Mouse (Mus musculus): ENCODE results near the gene Bmpr1a. TPM values are rescaled to one million over a fixed set of nuclear protein-coding genes. Genes with fewer than 3 reads are reported as not detected.

Gene Bmpr1a
- total and polyA plus RNA-seq, 3 experiments: 3.7 to 64.4 (median 56.4) TPM

GRCm38 (mm10) chr14:34505309-34505708, 2.2 kb upstream of the Bmpr1a start:
- no peak for DNase-seq

GRCm38 (mm10) chr14:34504377-34504776, 1.2 kb upstream of the Bmpr1a start:
- DNase-seq: no peak

GRCm38 (mm10) chr14:34503759-34504158, 618 bp upstream of the Bmpr1a start:
- DNase-seq: no peak

GRCm38 (mm10) chr14:34502475-34503324, 441 bp downstream of the Bmpr1a start:
- peak; percentile 96 for DNase-seq

- peak; percentile 74 for DNase-seq
Observed at GRCm38 (mm10) chr14:34501804-34502474, 1.2 kb downstream of the Bmpr1a start.

GRCm38 (mm10) chr14:34501447-34501803, 1.7 kb downstream of the Bmpr1a start:
- peak; percentile 44 for DNase-seq

GRCm38 (mm10) chr14:34500309-34500708, 2.8 kb downstream of the Bmpr1a start:
- no peak for DNase-seq

GRCm38 (mm10) chr14:34499664-34500063, 3.5 kb downstream of the Bmpr1a start:
- DNase-seq: peak; percentile 51

- peak; percentile 59 for DNase-seq
Observed at GRCm38 (mm10) chr14:34497346-34497745, 5.8 kb downstream of the Bmpr1a start.

- no peak for DNase-seq
Observed at GRCm38 (mm10) chr14:34493682-34494081, 9.5 kb downstream of the Bmpr1a start.

- DNase-seq: no peak
Observed at GRCm38 (mm10) chr14:34492688-34493087, 10.5 kb downstream of the Bmpr1a start.

GRCm38 (mm10) chr14:34490965-34491364, 12.2 kb downstream of the Bmpr1a start:
- no peak for DNase-seq

- DNase-seq: no peak
Observed at GRCm38 (mm10) chr14:34489928-34490327, 13.2 kb downstream of the Bmpr1a start.

- no peak for DNase-seq
Observed at GRCm38 (mm10) chr14:34486169-34486568, 17.0 kb downstream of the Bmpr1a start.

- DNase-seq: no peak
Observed at GRCm38 (mm10) chr14:34483469-34484341, 19.4 kb downstream of the Bmpr1a start.

- DNase-seq: no peak
Observed at GRCm38 (mm10) chr14:34471591-34471990, 31.6 kb downstream of the Bmpr1a start.

- DNase-seq: no peak
Observed at GRCm38 (mm10) chr14:34466291-34466690, 36.9 kb downstream of the Bmpr1a start.

GRCm38 (mm10) chr14:34459386-34459785, 43.8 kb downstream of the Bmpr1a start:
- DNase-seq: no peak

GRCm38 (mm10) chr14:34458880-34459279, 44.3 kb downstream of the Bmpr1a start:
- DNase-seq: peak; percentile 48

- no peak for DNase-seq
Observed at GRCm38 (mm10) chr14:34454282-34454681, 48.9 kb downstream of the Bmpr1a start.

GRCm38 (mm10) chr14:34453648-34454047, 49.5 kb downstream of the Bmpr1a start:
- DNase-seq: no peak

GRCm38 (mm10) chr14:34451872-34452271, 51.3 kb downstream of the Bmpr1a start:
- DNase-seq: no peak
